Mouse (Mus musculus) frontal cortex, postnatal 14 days (tissue): ENCODE data around the gene Kank3.
"Not testable (repeated sequence)": the region's sequence is repeated elsewhere in the genome, so short reads cannot be mapped to it uniquely, and the experiment has no call there.

Experiments used
- DNase-seq, 2 experiments: peaks; one replicate each; pipeline ENCODE4 v3.0.0; 2022; ENCODE audit warnings: low spot score in 2 of 2

Kank3 gene

GRCm38 (mm10) chr17:33807181-33807888, 3.0 kb upstream of the Kank3 start:
- no peak for DNase-seq

GRCm38 (mm10) chr17:33808192-33808591, 2.1 kb upstream of the Kank3 start:
- no peak for DNase-seq

- no peak for DNase-seq
These were observed 810 bp downstream of the Kank3 start for GRCm38 (mm10) chr17:33811142-33811516.

GRCm38 (mm10) chr17:33812475-33812874, 2.2 kb downstream of the Kank3 start:
- no peak for DNase-seq

- no peak for DNase-seq
These were observed 2.7 kb downstream of the Kank3 start for GRCm38 (mm10) chr17:33812990-33813389.

- no peak for DNase-seq
These were observed 5.1 kb downstream of the Kank3 start for GRCm38 (mm10) chr17:33815399-33815798.

- DNase-seq, result no peak
These were observed 6.3 kb downstream of the Kank3 start for GRCm38 (mm10) chr17:33816612-33817011.

- DNase-seq, result peak; percentile 78 to 80
These were observed 7.1 kb downstream of the Kank3 start for GRCm38 (mm10) chr17:33817184-33817968.

- DNase-seq, result no peak
These were observed 7.8 kb downstream of the Kank3 start for GRCm38 (mm10) chr17:33817969-33818643.

GRCm38 (mm10) chr17:33822436-33822959, 12.2 kb downstream of the Kank3 start:
- no peak for DNase-seq

GRCm38 (mm10) chr17:33823171-33823570, 12.9 kb downstream of the Kank3 start:
- not testable (repeated sequence) for DNase-seq

- DNase-seq, result peak; percentile 97 to 99
These were observed 14.0 kb downstream of the Kank3 start, which contains the start of the genes Rps28 and Ndufa7 for GRCm38 (mm10) chr17:33824084-33824996. Gene Rps28 (minus strand): TSS chr17:33824562. Gene Ndufa7 (plus strand): TSS chr17:33824572.

GRCm38 (mm10) chr17:33824997-33825330, 14.6 kb downstream of the Kank3 start:
- not testable (repeated sequence) for DNase-seq

- DNase-seq, result no peak
These were observed 15.1 kb downstream of the Kank3 start for GRCm38 (mm10) chr17:33825462-33825861.

GRCm38 (mm10) chr17:33826850-33827249, 16.5 kb downstream of the Kank3 start:
- DNase-seq, result peak in 1 of 2 experiments; percentile 67

GRCm38 (mm10) chr17:33828892-33829291, 18.6 kb downstream of the Kank3 start:
- DNase-seq, result no peak

GRCm38 (mm10) chr17:33829561-33829960, 19.2 kb downstream of the Kank3 start:
- DNase-seq, result no peak

GRCm38 (mm10) chr17:33842966-33843795, 32.9 kb downstream of the Kank3 start, which contains the start of gene Cd320:
Gene Cd320 (plus strand): TSS chr17:33843091.
- DNase-seq, result peak; percentile 84 to 89

GRCm38 (mm10) chr17:33844196-33844595, 33.9 kb downstream of the Kank3 start:
- no peak for DNase-seq

- no peak for DNase-seq
These were observed 37.8 kb downstream of the Kank3 start for GRCm38 (mm10) chr17:33848139-33848538.
